Mouse (Mus musculus): ENCODE measurements around the gene Grid2.

The Grid2 gene

DNA sequence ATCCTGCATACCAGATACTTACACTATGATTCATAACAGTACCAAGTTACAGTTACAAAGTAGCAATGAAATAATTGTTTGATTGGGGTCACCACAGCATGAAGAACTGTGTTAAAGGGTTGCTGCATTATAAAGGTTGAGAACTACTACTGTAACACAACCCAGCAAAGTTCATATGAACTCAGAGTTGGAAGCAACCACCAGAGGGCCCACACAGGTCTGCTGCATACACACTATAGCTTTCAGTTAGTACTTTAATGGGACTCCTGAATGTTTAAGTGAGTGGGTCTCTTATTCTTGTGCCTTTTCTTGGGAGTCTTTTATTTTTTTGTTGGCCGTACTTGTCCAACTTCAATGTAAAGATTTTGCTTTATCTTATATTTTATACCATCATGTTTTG is 1057.5 kb downstream of the Grid2 start:
- no peak for DNase-seq (ENCODE audit: low read depth)

DNA sequence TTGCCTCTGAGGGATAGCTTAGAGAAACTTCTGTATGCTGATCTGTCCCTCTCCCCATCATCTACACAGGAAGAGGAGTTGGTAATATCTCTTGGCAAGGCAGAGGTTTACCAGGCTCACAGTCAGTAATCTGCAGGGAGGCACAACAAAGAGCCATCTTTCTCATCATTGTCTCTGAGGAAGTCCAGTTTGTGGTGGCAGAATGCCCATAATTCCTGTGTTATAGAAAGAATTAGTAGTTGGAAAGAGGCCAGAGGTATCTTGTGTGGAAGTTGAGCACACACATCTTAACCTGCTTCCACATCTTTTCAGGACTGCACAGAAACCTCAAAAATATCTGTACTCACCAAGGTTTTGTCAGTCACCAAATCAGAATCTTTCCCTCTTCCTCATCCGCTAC is 1071.3 kb downstream of the Grid2 start:
- no peak for DNase-seq (ENCODE audit: low read depth)

GRCm38 (mm10) chr6:64327876-64328275 is 1072.2 kb downstream of the Grid2 start:
- DNase-seq (ENCODE audit: low read depth) = no peak

GRCm38 (mm10) chr6:64398413-64399098 is 1142.9 kb downstream of the Grid2 start:
- DNase-seq (ENCODE audit: low read depth) = no peak

DNA sequence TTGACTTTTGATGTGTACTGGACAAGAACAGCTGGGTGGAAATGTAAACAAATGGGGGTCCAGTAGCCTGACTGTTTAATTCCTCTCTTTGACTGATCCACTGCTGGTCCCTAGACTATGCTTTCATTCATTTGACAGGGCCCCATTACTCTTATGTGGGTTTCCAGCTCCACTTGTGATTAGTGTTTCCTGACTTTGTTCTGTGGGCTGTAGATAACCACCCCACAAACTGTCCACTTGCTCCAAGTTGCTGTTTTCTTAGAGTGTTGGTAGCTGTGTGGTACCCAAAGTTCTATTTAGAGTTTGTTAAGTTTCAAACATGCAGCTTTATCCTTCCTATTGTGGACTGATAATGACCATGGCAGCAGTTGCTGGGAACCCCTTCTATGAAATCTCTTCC is 1172.0 kb downstream of the Grid2 start:
- no peak for DNase-seq (ENCODE audit: low read depth)

DNA sequence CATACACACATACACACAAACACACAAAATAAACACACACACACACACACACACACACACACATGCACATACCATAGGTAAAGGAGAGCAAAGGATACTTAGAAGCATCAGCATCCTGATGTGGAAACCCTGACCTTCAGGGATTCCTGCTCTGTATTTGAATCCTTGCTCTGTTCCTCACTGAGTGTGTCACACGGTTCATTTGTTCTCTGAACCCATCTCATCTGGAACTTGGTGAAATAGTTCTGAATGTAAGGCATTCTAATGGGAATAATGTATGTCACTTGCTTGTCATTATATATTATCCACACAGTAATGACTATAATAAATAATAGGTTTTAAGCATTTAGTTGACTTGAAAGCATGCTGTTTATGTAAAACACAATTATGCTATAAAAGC is 1173.2 kb downstream of the Grid2 start:
- DNase-seq (ENCODE audit: low read depth) = no peak

DNA sequence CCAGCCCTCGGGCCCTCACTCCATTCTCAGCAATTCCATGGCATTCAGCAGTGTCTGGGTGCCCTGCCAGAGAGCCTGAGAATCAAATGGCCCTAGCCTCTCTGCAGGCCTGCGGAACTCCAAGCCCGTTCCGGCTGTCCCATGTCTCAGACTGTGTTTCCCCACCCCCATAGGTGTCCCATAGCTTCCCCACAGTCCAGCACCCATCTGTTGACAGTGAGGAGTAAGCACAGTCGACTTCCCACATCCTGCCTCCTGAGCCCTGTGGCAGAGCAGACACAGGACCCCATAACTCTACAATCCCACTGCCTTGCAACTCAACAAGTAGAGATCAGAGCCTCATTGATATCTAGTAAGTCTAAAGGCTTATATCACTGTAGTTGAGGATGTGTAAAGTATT is 1192.5 kb downstream of the Grid2 start:
- no peak for DNase-seq (ENCODE audit: low read depth)

DNA sequence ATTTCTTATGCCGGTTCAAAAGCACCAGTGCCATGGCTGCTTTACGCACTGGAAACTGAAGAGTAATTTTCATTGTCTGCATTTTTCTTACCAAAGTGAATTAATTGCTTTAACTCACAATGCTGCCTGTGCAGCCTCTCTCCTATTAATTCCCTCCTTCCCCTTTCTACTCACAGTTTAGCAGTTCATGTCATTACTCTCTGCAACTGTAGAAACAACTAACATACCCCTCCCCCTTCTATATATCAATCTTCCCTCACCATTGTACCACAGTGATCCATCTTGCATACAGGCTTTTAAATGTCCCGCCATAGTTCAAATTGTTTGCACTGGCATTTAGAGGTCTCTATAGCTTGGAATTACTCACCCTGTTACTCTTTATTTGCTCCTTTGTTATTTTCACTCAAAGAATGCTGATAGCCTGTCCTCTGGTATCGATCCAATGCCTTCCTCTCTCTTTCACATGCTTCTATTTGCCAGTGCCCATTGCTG is 1193.2 kb downstream of the Grid2 start:
- no peak for DNase-seq (ENCODE audit: low read depth)

GRCm38 (mm10) chr6:64450770-64451169 is 1195.1 kb downstream of the Grid2 start:
- no peak for DNase-seq (ENCODE audit: low read depth)

- no peak for DNase-seq (ENCODE audit: low read depth)
Measured at GRCm38 (mm10) chr6:64479884-64480283, 1224.2 kb downstream of the Grid2 start.

GRCm38 (mm10) chr6:64480592-64480991 is 1224.9 kb downstream of the Grid2 start:
- DNase-seq (ENCODE audit: low read depth) = no peak

- DNase-seq (ENCODE audit: low read depth) = no peak
Measured at GRCm38 (mm10) chr6:64490313-64491067, 1234.8 kb downstream of the Grid2 start.

GRCm38 (mm10) chr6:64504394-64504793 is 1248.7 kb downstream of the Grid2 start:
- DNase-seq (ENCODE audit: low read depth) = no peak

GRCm38 (mm10) chr6:64542168-64542567 is 1286.5 kb downstream of the Grid2 start:
- DNase-seq (ENCODE audit: low read depth) = no peak

- no peak for DNase-seq (ENCODE audit: low read depth)
Measured at GRCm38 (mm10) chr6:64553645-64554044, 1298.0 kb downstream of the Grid2 start.

GRCm38 (mm10) chr6:64555220-64555619 is 1299.5 kb downstream of the Grid2 start:
- DNase-seq (ENCODE audit: low read depth) = no peak

GRCm38 (mm10) chr6:64568599-64568998 is 1312.9 kb downstream of the Grid2 start:
- DNase-seq (ENCODE audit: low read depth) = no peak

DNA sequence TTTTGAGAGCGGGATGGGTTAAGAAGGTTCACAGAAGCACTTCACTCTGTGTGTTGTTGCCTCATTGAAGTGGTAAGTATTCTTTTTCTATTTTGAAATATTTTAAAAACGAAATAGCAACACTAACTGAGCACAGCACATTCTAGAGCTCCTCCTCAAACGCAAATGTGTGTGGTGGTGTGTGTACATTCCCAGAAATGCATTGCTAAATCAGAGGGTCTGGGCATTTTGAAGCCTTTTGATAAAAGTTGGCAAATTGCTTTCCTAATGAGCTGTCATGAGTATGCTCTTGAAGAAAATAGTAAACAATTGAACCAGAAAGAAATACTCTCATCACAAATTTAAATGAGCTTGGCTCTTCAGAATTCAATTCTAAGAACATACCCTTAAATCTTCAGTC is 1325.7 kb downstream of the Grid2 start:
- DNase-seq (ENCODE audit: low read depth) = no peak

- no peak for DNase-seq (ENCODE audit: low read depth)
Measured at GRCm38 (mm10) chr6:64588487-64589205, 1333.0 kb downstream of the Grid2 start.

- DNase-seq (ENCODE audit: low read depth) = no peak
Measured at GRCm38 (mm10) chr6:64596261-64596660, 1340.6 kb downstream of the Grid2 start.

DNA sequence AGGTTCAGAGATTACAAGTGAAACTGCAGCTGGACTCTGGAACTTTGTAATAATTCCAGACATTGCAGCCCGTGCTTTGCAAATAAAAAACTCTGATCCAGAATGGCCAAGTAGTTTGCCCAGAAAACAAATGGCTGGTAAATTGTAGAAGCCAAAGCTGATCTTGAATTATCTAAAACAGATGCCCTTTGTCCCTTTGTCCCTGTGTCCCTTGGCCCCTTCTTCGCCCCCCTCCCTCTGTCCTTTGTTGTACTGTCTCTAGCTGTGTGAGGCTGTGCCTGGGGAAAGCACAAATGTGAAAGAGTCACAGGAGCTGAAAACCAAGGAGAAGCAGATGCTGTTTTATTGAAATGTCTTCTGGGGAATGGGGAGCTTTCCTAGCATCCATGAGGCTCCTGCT is 1341.2 kb downstream of the Grid2 start:
- DNase-seq (ENCODE audit: low read depth) = no peak

DNA sequence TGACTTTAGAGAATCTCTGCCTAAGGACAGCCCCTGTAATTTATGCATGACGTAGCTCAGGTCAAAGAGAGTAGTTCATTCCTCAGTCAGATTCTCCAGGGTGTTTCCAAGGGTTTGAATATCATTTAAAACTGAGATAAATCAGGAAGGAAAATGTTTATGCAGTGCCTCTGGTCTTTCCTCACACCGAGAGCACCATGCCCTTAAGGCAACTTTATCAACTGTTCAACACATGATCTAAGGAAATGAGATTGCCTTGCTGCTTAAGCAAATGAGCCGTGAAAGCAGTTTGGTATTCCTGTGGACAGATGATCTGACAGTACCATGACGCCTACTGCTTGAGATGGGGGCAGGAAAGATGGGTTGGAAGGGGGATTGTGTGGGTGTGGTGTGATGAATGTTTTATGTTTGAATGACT is 1342.5 kb downstream of the Grid2 start:
- no peak for DNase-seq (ENCODE audit: low read depth)

- no peak for DNase-seq (ENCODE audit: low read depth)
Measured at GRCm38 (mm10) chr6:64605753-64606152, 1350.1 kb downstream of the Grid2 start.

Data from naive thymus-derived CD4-positive, alpha-beta T cell, adult 2 months (primary cell).